Mouse (Mus musculus): Measurements from ENCODE around the gene Otulin. TPM values are rescaled to one million over a fixed set of nuclear protein-coding genes. Genes with fewer than 3 reads are reported as not detected.

The Otulin gene
- polyA plus RNA-seq, 1 experiment from 2014 or later = 30.1 TPM

- Histone ChIP-seq H3K9ac (replicated peaks; ENCODE audit: low read length) (no peak overlapping the region), H3K4me2 (replicated peaks; ENCODE audit: low read depth, low read length) (no peak overlapping the region), H3K9me3 (ENCODE audit: low read length) (no peaks in the 10 kb centered on the region), H3K27me3 (ENCODE audit: insufficient read depth, low read length) (no peaks in the 10 kb centered on the region), H3K27ac (ENCODE audit: low read length) (no peak overlapping the region), H3K36me3 (ENCODE audit: insufficient read depth, low read length) (no peaks in the 10 kb centered on the region), H3K4me3 (ENCODE audit: low read length) (no peak overlapping the region), H3K4me1 (ENCODE audit: insufficient read depth, low read length) (no peaks in the 10 kb centered on the region)
- ATAC-seq (ENCODE audit: low FRiP score, low TSS enrichment) = no peak
- WGBS = 54% methylated on average over 12 of the region's 12 CpGs
These were observed 10.7 kb upstream of the Otulin start for GRCm38 (mm10) chr15:27641171-27641570.

DNA sequence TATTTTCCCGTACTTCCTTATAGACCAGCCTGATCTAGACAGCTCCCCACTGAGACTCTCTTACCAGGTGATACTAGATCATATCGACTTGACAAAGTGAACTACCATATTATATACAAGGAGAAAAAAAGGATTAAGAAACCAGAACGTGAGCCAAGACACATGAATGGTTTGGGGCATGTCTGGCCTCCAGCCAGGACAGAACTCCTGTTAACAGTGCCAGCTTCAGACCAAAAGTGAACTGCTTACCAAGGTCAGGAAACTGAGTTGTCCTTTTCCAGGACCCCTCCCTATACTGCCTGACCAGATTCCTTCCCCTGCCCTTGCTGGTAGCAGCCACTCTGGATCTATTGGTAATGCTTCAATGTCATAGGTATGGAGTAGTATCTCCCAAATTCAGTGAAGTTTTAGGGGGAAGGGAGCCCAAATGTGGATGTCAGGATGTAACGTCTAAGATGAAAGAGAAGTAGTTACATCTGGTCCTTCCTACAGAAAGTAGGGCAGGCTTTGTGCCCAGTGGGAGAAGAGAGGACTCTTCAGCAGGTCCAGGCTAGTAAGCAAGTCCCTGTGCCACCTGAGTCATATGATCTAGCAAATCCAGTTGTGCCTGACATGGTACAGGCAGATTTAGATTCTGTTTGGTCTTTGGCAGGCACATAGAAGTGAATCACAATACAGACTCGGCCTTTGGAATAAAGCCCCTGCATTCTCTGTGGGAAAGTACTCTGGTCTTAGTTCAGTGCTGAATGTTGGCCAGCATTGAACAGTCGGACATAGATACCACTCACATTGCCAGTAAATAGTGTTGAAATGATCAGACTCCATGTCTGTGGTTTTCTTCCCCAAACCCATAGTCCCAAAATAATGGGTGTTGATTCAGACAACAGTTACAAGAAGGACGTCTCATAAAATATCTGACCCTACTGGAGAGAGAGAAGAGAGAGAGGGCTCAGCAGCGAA lies 3.7 kb upstream of the Otulin start:
- no peak overlapping the region for H3K4me2 ChIP-seq (replicated peaks; ENCODE audit: low read depth, low read length)
- 83% methylated on average over 8 of the region's 8 CpGs for WGBS
- H3K27ac ChIP-seq (ENCODE audit: low read length) = no peak overlapping the region
- ATAC-seq (ENCODE audit: low FRiP score, low TSS enrichment) = no peak
- H3K9me3 ChIP-seq (ENCODE audit: low read length) = no peaks in the 10 kb centered on the region
- no peak overlapping the region for H3K9ac ChIP-seq (replicated peaks; ENCODE audit: low read length)
- H3K4me1 ChIP-seq (ENCODE audit: insufficient read depth, low read length) = peaks cover 10% of the 10 kb centered on the region
- no peak overlapping the region for H3K4me3 ChIP-seq (ENCODE audit: low read length)
- no peaks in the 10 kb centered on the region for H3K36me3 ChIP-seq (ENCODE audit: insufficient read depth, low read length)
- no peaks in the 10 kb centered on the region for H3K27me3 ChIP-seq (ENCODE audit: insufficient read depth, low read length)

- H3K9me3 ChIP-seq (ENCODE audit: low read length) = no peaks in the 10 kb centered on the region
- H3K4me2 ChIP-seq (replicated peaks; ENCODE audit: low read depth, low read length) = peak overlapping the region; percentile 69
- 1% methylated on average over 50 of the region's 53 CpGs for WGBS
- no peaks in the 10 kb centered on the region for H3K27me3 ChIP-seq (ENCODE audit: insufficient read depth, low read length)
- H3K9ac ChIP-seq (replicated peaks; ENCODE audit: low read length) = peak overlapping the region; percentile 88
- ATAC-seq (ENCODE audit: low FRiP score, low TSS enrichment) = peak; percentile 76
- H3K4me1 ChIP-seq (ENCODE audit: insufficient read depth, low read length) = peaks cover 20% of the 10 kb centered on the region
- H3K36me3 ChIP-seq (ENCODE audit: insufficient read depth, low read length) = no peaks in the 10 kb centered on the region
- peak overlapping the region; percentile 45; the same call in 1 of the 2 replicates for H3K27ac ChIP-seq (ENCODE audit: low read length)
- H3K4me3 ChIP-seq (ENCODE audit: low read length) = peak overlapping the region; percentile 91
These were observed 493 bp downstream of the Otulin start for GRCm38 (mm10) chr15:27629800-27630600.

GRCm38 (mm10) chr15:27629046-27629445 lies 1.4 kb downstream of the Otulin start:
- Histone ChIP-seq H3K4me1 (ENCODE audit: insufficient read depth, low read length) (peaks cover 20% of the 10 kb centered on the region), H3K4me3 (ENCODE audit: low read length) (peak overlapping the region; percentile 91), H3K9ac (replicated peaks; ENCODE audit: low read length) (no peak overlapping the region), H3K9me3 (ENCODE audit: low read length) (no peaks in the 10 kb centered on the region), H3K27ac (ENCODE audit: low read length) (no peak overlapping the region), H3K36me3 (ENCODE audit: insufficient read depth, low read length) (no peaks in the 10 kb centered on the region), H3K4me2 (replicated peaks; ENCODE audit: low read depth, low read length) (peak overlapping the region; percentile 69), H3K27me3 (ENCODE audit: insufficient read depth, low read length) (no peaks in the 10 kb centered on the region)
- 81% methylated on average over 4 of the region's 4 CpGs for WGBS
- no peak for ATAC-seq (ENCODE audit: low FRiP score, low TSS enrichment)

GRCm38 (mm10) chr15:27627794-27628193 lies 2.7 kb downstream of the Otulin start:
- peaks cover 6% of the 10 kb centered on the region for H3K36me3 ChIP-seq (ENCODE audit: insufficient read depth, low read length)
- no peaks in the 10 kb centered on the region for H3K27me3 ChIP-seq (ENCODE audit: insufficient read depth, low read length)
- 90% methylated on average over 9 of the region's 9 CpGs for WGBS
- no peak overlapping the region for H3K4me2 ChIP-seq (replicated peaks; ENCODE audit: low read depth, low read length)
- no peak overlapping the region for H3K9ac ChIP-seq (replicated peaks; ENCODE audit: low read length)
- peaks cover 20% of the 10 kb centered on the region for H3K4me1 ChIP-seq (ENCODE audit: insufficient read depth, low read length)
- no peak for ATAC-seq (ENCODE audit: low FRiP score, low TSS enrichment)
- no peaks in the 10 kb centered on the region for H3K9me3 ChIP-seq (ENCODE audit: low read length)
- no peak overlapping the region for H3K27ac ChIP-seq (ENCODE audit: low read length)
- H3K4me3 ChIP-seq (ENCODE audit: low read length) = no peak overlapping the region

- peaks cover 10% of the 10 kb centered on the region for H3K36me3 ChIP-seq (ENCODE audit: insufficient read depth, low read length)
- no peak overlapping the region for H3K4me2 ChIP-seq (replicated peaks; ENCODE audit: low read depth, low read length)
- no peaks in the 10 kb centered on the region for H3K9me3 ChIP-seq (ENCODE audit: low read length)
- H3K4me1 ChIP-seq (ENCODE audit: insufficient read depth, low read length) = peaks cover 20% of the 10 kb centered on the region
- H3K9ac ChIP-seq (replicated peaks; ENCODE audit: low read length) = no peak overlapping the region
- no peaks in the 10 kb centered on the region for H3K27me3 ChIP-seq (ENCODE audit: insufficient read depth, low read length)
- H3K27ac ChIP-seq (ENCODE audit: low read length) = no peak overlapping the region
- 81% methylated on average over 1 of the region's 1 CpGs for WGBS
- no peak overlapping the region for H3K4me3 ChIP-seq (ENCODE audit: low read length)
- ATAC-seq (ENCODE audit: low FRiP score, low TSS enrichment) = no peak
These were observed 4.2 kb downstream of the Otulin start for GRCm38 (mm10) chr15:27626314-27626713.

- Histone ChIP-seq H3K27ac (ENCODE audit: low read length) (no peak overlapping the region), H3K36me3 (ENCODE audit: insufficient read depth, low read length) (peaks cover 12% of the 10 kb centered on the region), H3K9me3 (ENCODE audit: low read length) (no peaks in the 10 kb centered on the region), H3K4me1 (ENCODE audit: insufficient read depth, low read length) (peaks cover 16% of the 10 kb centered on the region), H3K9ac (replicated peaks; ENCODE audit: low read length) (no peak overlapping the region), H3K27me3 (ENCODE audit: insufficient read depth, low read length) (no peaks in the 10 kb centered on the region), H3K4me2 (replicated peaks; ENCODE audit: low read depth, low read length) (no peak overlapping the region), H3K4me3 (ENCODE audit: low read length) (no peak overlapping the region)
- no peak for ATAC-seq (ENCODE audit: low FRiP score, low TSS enrichment)
- WGBS = 88% methylated on average over 10 of the region's 10 CpGs
These were observed 4.6 kb downstream of the Otulin start for GRCm38 (mm10) chr15:27625890-27626255.

DNA sequence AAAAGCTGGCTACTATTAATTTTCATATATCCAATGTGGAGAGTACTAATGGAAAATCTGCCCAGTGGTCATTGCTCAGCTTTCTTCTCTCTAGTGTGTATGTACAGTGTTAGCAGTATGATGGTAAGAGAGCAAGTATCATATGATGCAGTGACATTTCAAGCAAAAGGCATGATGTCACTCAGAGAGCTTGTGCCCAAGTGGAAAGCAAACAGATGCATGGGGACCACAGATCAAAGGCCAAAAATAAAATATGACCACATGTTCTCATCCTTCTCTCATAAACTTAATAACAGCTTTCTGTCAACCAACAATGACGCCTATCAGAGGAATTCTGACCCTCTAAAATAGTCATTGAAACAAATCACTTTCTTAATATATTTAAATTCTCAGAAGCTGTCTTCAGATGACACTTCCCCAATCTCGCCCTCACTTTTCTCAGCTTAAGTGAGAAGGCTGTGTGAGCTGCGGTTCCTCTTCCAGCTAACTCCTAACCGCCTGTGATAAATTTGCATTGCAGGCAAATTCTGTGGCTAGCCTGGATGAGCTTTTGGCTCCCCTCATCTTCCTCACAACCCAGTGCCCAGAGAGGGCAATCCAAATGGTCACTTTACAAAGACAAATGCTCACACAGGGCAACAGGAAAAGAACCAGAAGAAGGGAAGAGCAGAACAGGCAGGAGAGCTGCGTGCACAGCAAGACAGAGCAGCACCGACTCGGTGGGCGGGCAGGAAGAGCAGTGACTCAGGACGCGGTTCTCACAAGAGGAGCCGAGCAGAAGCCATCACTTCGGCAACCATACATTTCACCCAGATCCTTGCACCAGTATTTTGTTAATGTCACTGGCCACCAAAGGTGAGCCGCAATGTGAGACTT lies 5.2 kb downstream of the Otulin start:
- no peaks in the 10 kb centered on the region for H3K27me3 ChIP-seq (ENCODE audit: insufficient read depth, low read length)
- H3K27ac ChIP-seq (ENCODE audit: low read length) = no peak overlapping the region
- 84% methylated on average over 13 of the region's 13 CpGs for WGBS
- H3K9me3 ChIP-seq (ENCODE audit: low read length) = no peaks in the 10 kb centered on the region
- ATAC-seq (ENCODE audit: low FRiP score, low TSS enrichment) = no peak
- H3K36me3 ChIP-seq (ENCODE audit: insufficient read depth, low read length) = peaks cover 13% of the 10 kb centered on the region
- H3K4me2 ChIP-seq (replicated peaks; ENCODE audit: low read depth, low read length) = no peak overlapping the region
- no peak overlapping the region for H3K9ac ChIP-seq (replicated peaks; ENCODE audit: low read length)
- no peak overlapping the region for H3K4me3 ChIP-seq (ENCODE audit: low read length)
- peaks cover 16% of the 10 kb centered on the region for H3K4me1 ChIP-seq (ENCODE audit: insufficient read depth, low read length)

DNA sequence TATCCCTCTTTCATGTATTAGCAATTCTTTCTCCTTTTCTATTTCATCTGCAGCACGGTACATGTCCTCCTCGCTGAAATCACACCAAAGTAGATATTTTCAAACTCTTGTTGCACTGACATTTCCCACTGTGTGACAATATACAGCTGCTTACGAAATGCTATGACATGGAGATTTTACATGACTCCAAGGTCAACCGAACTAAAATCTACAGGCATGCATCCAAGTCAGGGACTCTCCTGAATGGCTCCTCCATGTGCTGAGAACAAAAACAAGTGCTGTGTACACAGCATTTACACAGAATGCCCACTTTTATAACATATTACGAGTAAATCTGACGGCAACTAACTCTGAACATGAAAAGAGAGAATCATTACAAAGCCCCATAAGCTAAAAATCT lies 7.2 kb downstream of the Otulin start:
- WGBS = 90% methylated on average over 6 of the region's 6 CpGs
- H3K4me2 ChIP-seq (replicated peaks; ENCODE audit: low read depth, low read length) = no peak overlapping the region

More for the DNA sequence above, 7.2 kb downstream of the Otulin start:
- Histone ChIP-seq H3K4me1 (ENCODE audit: insufficient read depth, low read length) (peaks cover 5% of the 10 kb centered on the region; the same call in 1 of the 2 replicates), H3K27me3 (ENCODE audit: insufficient read depth, low read length) (no peaks in the 10 kb centered on the region), H3K27ac (ENCODE audit: low read length) (no peak overlapping the region), H3K9me3 (ENCODE audit: low read length) (no peaks in the 10 kb centered on the region), H3K4me3 (ENCODE audit: low read length) (no peak overlapping the region), H3K9ac (replicated peaks; ENCODE audit: low read length) (no peak overlapping the region), H3K36me3 (ENCODE audit: insufficient read depth, low read length) (peaks cover 20% of the 10 kb centered on the region)
- no peak for ATAC-seq (ENCODE audit: low FRiP score, low TSS enrichment)

Measured in kidney, embryonic 16.5 days (tissue).